Mouse (Mus musculus): ENCODE measurements around the gene Gm10644. TPM values are rescaled to one million over a fixed set of nuclear protein-coding genes. Genes with fewer than 3 reads are reported as not detected.

Gene Gm10644
- polyA plus RNA-seq, 1 experiment from 2014 or later, result 0.85 TPM

- Histone ChIP-seq H3K4me2 (replicated peaks; ENCODE audit: low read depth, low read length) (no peak overlapping the region), H3K4me1 (ENCODE audit: insufficient read depth, low read length) (peaks cover 13% of the 10 kb centered on the region), H3K27ac (ENCODE audit: low read length) (no peak overlapping the region), H3K36me3 (ENCODE audit: insufficient read depth, low read length) (peaks cover 51% of the 10 kb centered on the region), H3K9ac (replicated peaks; ENCODE audit: low read length) (no peak overlapping the region), H3K9me3 (ENCODE audit: low read length) (no peaks in the 10 kb centered on the region; the same call in 1 of the 2 replicates), H3K27me3 (ENCODE audit: insufficient read depth, low read length) (no peaks in the 10 kb centered on the region), H3K4me3 (ENCODE audit: low read length) (no peak overlapping the region)
- WGBS, result 97% methylated on average over 7 of the region's 7 CpGs
- no peak for ATAC-seq (ENCODE audit: low FRiP score, low TSS enrichment)
Measured at GRCm38 (mm10) chr8:83981533-83981932, 26.5 kb upstream of the Gm10644 start.

- Histone ChIP-seq H3K4me2 (replicated peaks; ENCODE audit: low read depth, low read length) (no peak overlapping the region), H3K9me3 (ENCODE audit: low read length) (no peaks in the 10 kb centered on the region; the same call in 1 of the 2 replicates), H3K4me1 (ENCODE audit: insufficient read depth, low read length) (peaks cover 13% of the 10 kb centered on the region), H3K27ac (ENCODE audit: low read length) (no peak overlapping the region), H3K36me3 (ENCODE audit: insufficient read depth, low read length) (peaks cover 45% of the 10 kb centered on the region), H3K9ac (replicated peaks; ENCODE audit: low read length) (no peak overlapping the region), H3K4me3 (ENCODE audit: low read length) (no peak overlapping the region), H3K27me3 (ENCODE audit: insufficient read depth, low read length) (no peaks in the 10 kb centered on the region)
- 84% methylated on average over 8 of the region's 8 CpGs for WGBS
- no peak for ATAC-seq (ENCODE audit: low FRiP score, low TSS enrichment)
Measured at GRCm38 (mm10) chr8:83980845-83981244, 25.8 kb upstream of the Gm10644 start.

GRCm38 (mm10) chr8:83980250-83980649 is 25.2 kb upstream of the Gm10644 start:
- no peaks in the 10 kb centered on the region for H3K27me3 ChIP-seq (ENCODE audit: insufficient read depth, low read length)
- H3K36me3 ChIP-seq (ENCODE audit: insufficient read depth, low read length), result peaks cover 42% of the 10 kb centered on the region
- no peak overlapping the region for H3K9ac ChIP-seq (replicated peaks; ENCODE audit: low read length)
- no peak for ATAC-seq (ENCODE audit: low FRiP score, low TSS enrichment)
- H3K27ac ChIP-seq (ENCODE audit: low read length), result no peak overlapping the region
- no peaks in the 10 kb centered on the region; the same call in 1 of the 2 replicates for H3K9me3 ChIP-seq (ENCODE audit: low read length)
- H3K4me2 ChIP-seq (replicated peaks; ENCODE audit: low read depth, low read length), result no peak overlapping the region
- no peak overlapping the region for H3K4me3 ChIP-seq (ENCODE audit: low read length)
- 84% methylated on average over 1 of the region's 1 CpGs for WGBS
- H3K4me1 ChIP-seq (ENCODE audit: insufficient read depth, low read length), result peaks cover 13% of the 10 kb centered on the region

- Histone ChIP-seq H3K4me3 (ENCODE audit: low read length) (no peak overlapping the region), H3K9ac (replicated peaks; ENCODE audit: low read length) (no peak overlapping the region), H3K4me1 (ENCODE audit: insufficient read depth, low read length) (peaks cover 26% of the 10 kb centered on the region), H3K27me3 (ENCODE audit: insufficient read depth, low read length) (no peaks in the 10 kb centered on the region), H3K4me2 (replicated peaks; ENCODE audit: low read depth, low read length) (no peak overlapping the region), H3K36me3 (ENCODE audit: insufficient read depth, low read length) (peaks cover 26% of the 10 kb centered on the region), H3K9me3 (ENCODE audit: low read length) (no peaks in the 10 kb centered on the region; the same call in 1 of the 2 replicates), H3K27ac (ENCODE audit: low read length) (peak overlapping the region; percentile 13; the same call in 1 of the 2 replicates)
- ATAC-seq (ENCODE audit: low FRiP score, low TSS enrichment), result no peak
- WGBS, result 76% methylated on average over 9 of the region's 9 CpGs
Measured at GRCm38 (mm10) chr8:83978200-83978599, 23.2 kb upstream of the Gm10644 start.

- Histone ChIP-seq H3K9ac (replicated peaks; ENCODE audit: low read length) (0 out of 2 replicates have a peak overlapping the region, but pooled peaks have one; percentile 1), H3K4me1 (ENCODE audit: insufficient read depth, low read length) (peaks cover 26% of the 10 kb centered on the region), H3K4me2 (replicated peaks; ENCODE audit: low read depth, low read length) (no peak overlapping the region), H3K4me3 (ENCODE audit: low read length) (no peak overlapping the region), H3K27me3 (ENCODE audit: insufficient read depth, low read length) (no peaks in the 10 kb centered on the region), H3K9me3 (ENCODE audit: low read length) (no peaks in the 10 kb centered on the region), H3K27ac (ENCODE audit: low read length) (peak overlapping the region; percentile 13; the same call in 1 of the 2 replicates), H3K36me3 (ENCODE audit: insufficient read depth, low read length) (peaks cover 21% of the 10 kb centered on the region)
- ATAC-seq (ENCODE audit: low FRiP score, low TSS enrichment), result no peak
- 51% methylated on average over 6 of the region's 6 CpGs for WGBS
Measured at GRCm38 (mm10) chr8:83977646-83978045, 22.6 kb upstream of the Gm10644 start.

GRCm38 (mm10) chr8:83976779-83977350 is 21.9 kb upstream of the Gm10644 start:
- Histone ChIP-seq H3K9me3 (ENCODE audit: low read length) (no peaks in the 10 kb centered on the region), H3K4me3 (ENCODE audit: low read length) (no peak overlapping the region), H3K9ac (replicated peaks; ENCODE audit: low read length) (no peak overlapping the region), H3K4me1 (ENCODE audit: insufficient read depth, low read length) (peaks cover 28% of the 10 kb centered on the region), H3K4me2 (replicated peaks; ENCODE audit: low read depth, low read length) (no peak overlapping the region), H3K36me3 (ENCODE audit: insufficient read depth, low read length) (peaks cover 13% of the 10 kb centered on the region), H3K27ac (ENCODE audit: low read length) (no peak overlapping the region), H3K27me3 (ENCODE audit: insufficient read depth, low read length) (no peaks in the 10 kb centered on the region)
- 87% methylated on average over 5 of the region's 5 CpGs for WGBS
- ATAC-seq (ENCODE audit: low FRiP score, low TSS enrichment), result no peak

GRCm38 (mm10) chr8:83976101-83976630 is 21.2 kb upstream of the Gm10644 start:
- Histone ChIP-seq H3K36me3 (ENCODE audit: insufficient read depth, low read length) (peaks cover 6% of the 10 kb centered on the region), H3K27me3 (ENCODE audit: insufficient read depth, low read length) (no peaks in the 10 kb centered on the region), H3K4me1 (ENCODE audit: insufficient read depth, low read length) (peaks cover 31% of the 10 kb centered on the region), H3K4me3 (ENCODE audit: low read length) (no peak overlapping the region), H3K9me3 (ENCODE audit: low read length) (no peaks in the 10 kb centered on the region), H3K4me2 (replicated peaks; ENCODE audit: low read depth, low read length) (no peak overlapping the region), H3K9ac (replicated peaks; ENCODE audit: low read length) (0 out of 2 replicates have a peak overlapping the region, but pooled peaks have one; percentile 12), H3K27ac (ENCODE audit: low read length) (no peak overlapping the region)
- WGBS, result 73% methylated on average over 4 of the region's 4 CpGs
- no peak for ATAC-seq (ENCODE audit: low FRiP score, low TSS enrichment)

GRCm38 (mm10) chr8:83974521-83974920 is 19.5 kb upstream of the Gm10644 start:
- H3K4me2 ChIP-seq (replicated peaks; ENCODE audit: low read depth, low read length), result peak overlapping the region; percentile 87
- no peak for ATAC-seq (ENCODE audit: low FRiP score, low TSS enrichment)

GRCm38 (mm10) chr8:83973161-83974031 is 18.4 kb upstream of the Gm10644 start:
- H3K9ac ChIP-seq (replicated peaks; ENCODE audit: low read length), result peak overlapping the region; percentile 90

More at GRCm38 (mm10) chr8:83974521-83974920, 19.5 kb upstream of the Gm10644 start:
- Histone ChIP-seq H3K36me3 (ENCODE audit: insufficient read depth, low read length) (peaks cover 4% of the 10 kb centered on the region; the same call in 1 of the 2 replicates), H3K9ac (replicated peaks; ENCODE audit: low read length) (no peak overlapping the region; the same call in 1 of the 2 replicates), H3K4me3 (ENCODE audit: low read length) (no peak overlapping the region), H3K27me3 (ENCODE audit: insufficient read depth, low read length) (no peaks in the 10 kb centered on the region), H3K27ac (ENCODE audit: low read length) (no peak overlapping the region), H3K4me1 (ENCODE audit: insufficient read depth, low read length) (peaks cover 31% of the 10 kb centered on the region), H3K9me3 (ENCODE audit: low read length) (no peaks in the 10 kb centered on the region)
- 83% methylated on average over 4 of the region's 4 CpGs for WGBS

More at GRCm38 (mm10) chr8:83973161-83974031, 18.4 kb upstream of the Gm10644 start:
- no peaks in the 10 kb centered on the region for H3K9me3 ChIP-seq (ENCODE audit: low read length)
- peaks cover 9% of the 10 kb centered on the region; the same call in 1 of the 2 replicates for H3K36me3 ChIP-seq (ENCODE audit: insufficient read depth, low read length)
- H3K27me3 ChIP-seq (ENCODE audit: insufficient read depth, low read length), result no peaks in the 10 kb centered on the region
- H3K4me2 ChIP-seq (replicated peaks; ENCODE audit: low read depth, low read length), result peak overlapping the region; percentile 87
- peak overlapping the region; percentile 56 for H3K27ac ChIP-seq (ENCODE audit: low read length)
- WGBS, result 2% methylated on average over 32 of the region's 37 CpGs
- peaks cover 31% of the 10 kb centered on the region for H3K4me1 ChIP-seq (ENCODE audit: insufficient read depth, low read length)
- H3K4me3 ChIP-seq (ENCODE audit: low read length), result peak overlapping the region; percentile 93
- peak; percentile 0 for ATAC-seq (ENCODE audit: low FRiP score, low TSS enrichment)
